Mouse (Mus musculus) cerebellum, adult (tissue): Measurements from ENCODE around the gene H2afx.
"Not testable (repeated sequence)": the region's sequence is repeated elsewhere in the genome, so short reads cannot be mapped to it uniquely, and the experiment has no call there.

Experiments used
- ATAC-seq: cut with Nextera tagmentation; 2 replicates; pipeline ENCODE4 v1.9.2; 2017; ENCODE audit warnings: mild to moderate bottlenecking, moderate library complexity, mixed read lengths; ENCODE audit not compliant: insufficient number of reproducible peaks, low FRiP score, low TSS enrichment

Gene H2afx

DNA sequence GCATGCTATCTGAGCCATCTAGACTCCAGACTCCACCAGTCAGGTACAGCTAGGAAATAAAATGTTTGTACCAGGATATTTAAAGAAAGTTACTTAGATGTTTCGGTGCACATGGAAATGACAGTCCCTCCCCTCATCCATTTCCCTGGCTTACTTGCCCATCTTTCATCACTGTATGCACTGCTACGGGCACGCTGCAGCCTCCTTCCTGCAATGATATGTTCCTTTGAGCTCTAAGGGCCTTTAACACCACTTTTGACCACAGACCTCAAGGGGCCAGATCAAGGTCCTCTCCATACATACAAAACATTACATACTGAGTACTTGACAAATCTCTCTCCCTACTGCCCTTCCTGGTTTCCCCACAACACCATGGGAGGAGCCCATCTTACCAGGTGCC, 2.5 kb downstream of the H2afx start:
- ATAC-seq, result no peak

DNA sequence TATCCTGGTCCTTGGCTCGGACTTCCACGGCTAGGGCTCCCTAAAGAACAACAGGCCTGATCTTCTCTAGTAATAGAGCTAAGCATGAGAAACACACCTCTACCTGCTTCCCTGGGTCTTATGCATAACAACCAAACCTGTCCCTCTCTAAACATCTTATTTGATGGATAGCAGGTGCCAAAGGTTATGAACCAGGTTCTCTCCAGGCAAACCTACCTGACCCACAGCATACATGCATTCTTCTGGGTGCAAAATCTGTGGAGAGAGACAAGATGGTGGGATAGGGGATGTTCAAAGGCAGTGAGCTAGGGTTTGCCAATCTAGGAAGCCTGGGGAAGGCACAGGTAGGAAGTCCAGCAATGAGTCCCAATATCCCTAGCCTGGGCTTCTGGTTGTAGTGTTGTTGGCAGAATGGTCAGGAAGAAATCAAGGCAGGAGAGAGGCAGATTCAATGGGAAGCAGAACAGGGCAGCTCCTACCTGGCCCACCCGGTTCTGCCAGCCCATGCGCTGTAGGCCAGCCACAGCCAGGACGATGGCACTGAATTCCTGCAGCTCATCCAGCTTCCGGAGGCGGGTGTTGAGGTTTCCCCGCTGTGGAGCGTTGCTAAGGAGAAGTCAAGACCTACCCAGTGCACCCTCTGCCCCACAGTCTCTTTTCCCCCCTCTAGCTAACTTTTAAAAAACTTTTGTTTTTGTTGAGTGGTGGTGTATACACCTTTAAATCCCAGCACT, 3.1 kb downstream of the H2afx start:
- ATAC-seq, result no peak

DNA sequence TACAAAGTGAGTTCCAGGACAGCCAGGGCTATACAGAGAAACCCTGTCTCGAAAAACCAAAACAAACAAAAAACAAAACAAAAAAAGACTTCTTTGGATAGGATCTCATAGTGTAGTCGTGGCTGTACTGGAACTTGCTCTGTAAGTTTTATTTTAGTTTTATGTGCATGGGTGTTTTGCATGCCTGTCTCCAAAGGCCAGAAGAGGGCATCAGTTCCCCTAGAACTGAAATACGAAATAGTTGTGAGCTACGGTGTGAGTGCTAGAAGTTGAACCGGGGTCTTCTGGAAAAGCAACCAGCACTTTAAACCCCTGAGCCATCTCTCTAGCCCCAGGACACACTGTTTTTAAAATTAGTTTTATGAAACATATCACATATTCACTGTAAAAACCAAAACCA, 4.1 kb downstream of the H2afx start:
- no peak for ATAC-seq

DNA sequence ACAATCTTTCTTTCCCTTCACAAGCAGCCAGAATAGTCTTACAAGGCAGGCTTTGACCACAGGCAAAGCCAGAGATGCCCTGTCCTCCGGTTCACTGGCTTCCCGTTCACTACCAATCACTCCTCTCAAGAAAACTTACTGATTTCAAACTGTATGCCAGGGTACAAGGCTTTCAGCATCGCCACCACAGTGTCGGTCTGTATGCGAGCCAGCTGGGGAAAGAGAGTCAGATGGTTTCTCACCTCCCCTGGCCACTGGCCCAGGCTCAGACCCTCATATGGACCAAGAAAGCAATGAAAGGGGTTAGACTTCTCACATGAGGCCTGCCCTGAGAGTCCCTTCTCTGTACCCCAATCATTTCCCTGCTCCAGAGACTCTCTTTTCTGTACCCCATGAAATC, 7.0 kb downstream of the H2afx start:
- no peak for ATAC-seq

DNA sequence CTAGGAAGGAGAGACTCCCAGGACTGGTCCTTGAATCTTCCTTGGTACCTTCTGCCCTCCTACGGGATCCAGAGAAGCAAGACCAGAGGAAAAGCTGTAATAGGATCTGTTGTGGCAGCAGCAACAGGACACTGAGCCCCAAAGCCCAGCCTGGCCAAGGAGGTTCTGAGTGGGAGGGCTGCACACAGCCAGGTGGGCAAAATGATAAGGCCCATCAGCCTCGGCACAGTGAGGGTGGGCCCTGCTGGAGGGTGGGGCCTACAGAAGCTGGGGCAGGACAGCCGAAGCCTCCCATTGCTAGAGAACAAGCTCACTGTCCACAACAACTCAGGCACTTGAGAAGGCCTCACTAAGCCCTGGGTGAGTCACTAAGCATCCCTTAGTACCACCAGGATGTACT, 7.7 kb downstream of the H2afx start:
- ATAC-seq, result no peak

DNA sequence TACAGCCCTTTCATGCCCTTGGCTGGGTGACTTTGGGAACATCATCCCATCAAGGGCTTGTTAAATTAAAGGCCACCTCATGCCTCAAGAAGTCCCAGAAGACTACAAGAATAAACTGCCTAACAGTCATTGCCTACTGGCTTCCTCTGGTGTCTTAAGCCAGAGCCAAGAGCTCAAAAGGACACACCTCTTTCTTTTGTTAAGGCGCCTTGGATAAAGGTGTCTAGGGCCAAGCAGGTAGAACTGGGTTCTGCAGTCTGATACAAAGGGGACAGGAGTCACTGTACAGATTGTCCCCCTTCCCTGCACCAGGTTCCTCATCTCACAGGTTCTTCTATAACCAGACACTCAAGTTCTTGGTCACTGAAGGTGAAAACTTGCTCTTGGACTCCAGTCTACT, 8.1 kb downstream of the H2afx start:
- ATAC-seq, result no peak

DNA sequence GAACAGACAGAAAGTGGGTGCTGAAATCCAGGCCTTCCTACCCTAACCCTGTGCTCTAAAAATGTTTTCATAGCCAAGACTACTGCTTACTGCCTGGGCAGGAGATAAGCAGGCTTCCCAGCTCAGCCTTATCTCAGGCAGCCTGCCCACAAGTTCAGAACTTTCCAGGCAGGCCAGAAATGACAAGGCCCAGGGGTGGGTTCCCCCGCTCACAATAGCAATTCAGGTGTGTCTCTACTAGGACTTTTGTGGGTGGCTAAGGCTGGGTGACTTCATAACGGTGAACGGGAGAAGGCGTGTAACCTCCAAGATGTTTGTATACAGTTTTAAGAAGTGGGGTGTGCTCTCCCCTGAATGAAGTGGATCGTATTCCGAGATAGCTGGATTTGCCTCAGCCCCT, 8.8 kb downstream of the H2afx start:
- ATAC-seq, result no peak

DNA sequence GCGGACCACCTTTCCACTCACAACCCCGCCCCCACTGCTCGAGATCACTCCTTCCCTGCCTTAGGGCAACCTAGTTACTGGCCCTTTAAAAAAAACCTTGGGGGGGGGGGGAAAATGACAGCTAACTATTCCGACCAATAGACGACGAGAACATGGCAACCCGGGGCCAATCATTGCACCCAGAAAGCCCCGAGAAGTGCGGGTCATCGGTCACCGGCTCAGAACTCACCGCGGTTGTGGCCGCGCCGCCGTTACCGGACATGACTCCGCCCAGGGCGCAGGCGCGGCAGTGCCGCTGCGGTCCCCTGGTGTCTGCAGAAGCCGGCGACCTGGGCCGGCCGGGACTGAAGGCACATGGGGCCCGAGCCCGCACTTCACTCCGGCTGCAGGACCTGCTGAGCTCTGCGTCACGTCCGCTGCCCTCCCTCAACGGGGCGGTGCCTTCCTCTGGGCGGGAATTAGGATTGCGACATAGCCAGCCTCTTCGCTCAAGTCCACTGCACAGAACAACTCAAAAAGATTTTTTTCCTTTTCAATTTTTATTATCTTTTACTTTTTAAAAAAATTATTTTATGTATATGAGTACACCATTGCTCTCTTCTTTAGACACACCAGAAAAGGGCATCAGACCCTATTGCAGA, 9.4 kb downstream of the H2afx start, which contains the start of gene Hmbs:
TSS of gene Hmbs (minus strand) at position 448 of the 641 bp plus-strand sequence.
- ATAC-seq, result peak; percentile 88

DNA sequence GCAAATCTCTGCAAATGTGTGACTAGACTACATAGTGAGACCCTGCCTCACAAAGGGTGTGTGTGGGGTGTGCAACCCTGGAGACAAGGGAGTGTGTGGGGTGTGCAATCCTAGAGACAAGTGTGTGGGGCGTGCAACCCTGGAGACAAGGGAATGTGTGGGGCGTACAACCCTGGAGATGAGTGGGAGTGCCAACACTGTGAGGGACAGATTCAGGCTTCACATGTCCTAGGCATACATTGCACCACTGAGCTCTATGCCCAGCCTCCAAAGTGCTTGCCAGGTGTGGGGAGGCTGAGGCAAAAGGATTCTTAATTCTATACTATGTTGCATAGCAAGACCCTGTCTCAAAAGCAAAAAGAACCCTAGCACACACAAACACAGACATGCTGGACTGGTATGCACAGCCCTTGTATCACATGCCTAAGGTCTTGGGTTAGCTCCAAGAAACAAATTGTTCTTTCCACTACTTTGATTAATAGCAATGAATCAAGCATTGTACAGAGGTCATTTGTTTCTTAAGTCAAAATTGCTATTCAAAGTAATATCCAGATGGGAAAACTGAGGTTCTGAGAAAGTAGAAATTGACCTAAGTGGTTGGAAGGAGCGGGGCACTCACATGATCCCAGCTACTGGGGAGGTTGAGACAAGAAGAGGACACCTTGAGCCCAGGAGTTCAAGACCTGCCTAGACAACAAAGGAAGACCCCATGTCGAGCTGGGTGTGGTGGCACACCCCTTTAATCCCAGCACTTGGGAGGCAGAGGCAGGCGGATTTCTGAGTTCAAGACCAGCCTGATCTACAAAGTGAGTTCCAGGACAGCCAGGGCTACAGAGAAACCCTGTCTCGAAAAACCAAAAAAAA, 11.3 kb downstream of the H2afx start:
- ATAC-seq, result no peak

DNA sequence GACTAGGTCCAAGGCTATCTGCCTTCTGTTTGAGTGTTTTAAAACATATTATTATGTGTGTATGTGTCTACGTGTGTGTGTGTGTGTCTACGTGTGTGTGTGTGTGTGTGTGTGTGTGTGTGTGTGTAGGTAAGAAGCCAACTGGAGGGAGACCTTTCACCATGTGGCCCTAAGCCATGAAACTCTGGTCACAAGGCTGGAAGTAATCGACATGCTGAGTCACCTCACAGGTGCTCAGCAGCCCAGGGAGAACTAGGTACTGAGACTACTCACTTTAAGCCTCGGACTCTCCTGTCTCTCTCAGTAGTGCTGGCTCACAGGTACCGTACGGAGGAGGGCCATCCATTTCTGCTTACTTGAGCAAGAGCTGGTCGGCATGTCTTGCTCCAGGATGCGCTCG, 12.7 kb downstream of the H2afx start:
- ATAC-seq, result no peak

DNA sequence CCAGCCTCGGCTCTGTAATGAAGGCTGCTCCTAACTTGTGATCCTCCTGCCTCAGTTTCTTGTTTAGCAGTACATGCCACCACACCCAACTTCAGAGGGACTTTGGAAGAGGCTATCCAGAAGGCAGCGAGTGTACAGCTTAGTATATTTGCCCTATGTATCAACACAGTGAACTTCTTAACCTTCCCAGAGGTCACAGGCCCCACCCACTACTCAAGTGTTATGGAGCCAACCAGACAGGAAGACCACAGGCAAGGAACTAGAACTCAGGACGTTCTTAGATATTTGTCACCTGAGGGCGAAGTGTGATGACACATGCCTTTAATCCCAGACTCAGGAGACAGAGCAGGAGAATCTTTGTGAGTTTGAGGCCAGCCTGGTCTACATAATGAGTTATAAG, 13.1 kb downstream of the H2afx start:
- ATAC-seq, result no peak

DNA sequence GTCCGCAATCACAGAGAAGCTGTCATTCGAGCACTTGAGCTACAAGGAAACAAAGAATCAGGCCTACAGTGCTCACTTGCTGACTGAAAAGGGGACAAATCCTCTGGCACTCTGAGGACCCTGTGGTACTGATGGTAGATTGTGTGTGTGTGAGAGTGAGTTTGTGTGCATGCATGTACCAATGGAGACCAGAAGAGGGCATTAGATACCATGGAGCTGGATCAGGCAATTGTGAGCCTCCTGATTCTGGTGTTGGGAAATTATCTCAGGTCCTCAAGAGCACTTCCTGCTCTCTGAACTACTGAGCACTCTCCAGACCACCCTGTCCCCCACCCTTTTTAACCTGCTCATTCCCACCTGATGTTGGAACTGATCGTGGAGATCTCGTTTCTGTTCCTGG, 14.1 kb downstream of the H2afx start:
- ATAC-seq, result no peak

DNA sequence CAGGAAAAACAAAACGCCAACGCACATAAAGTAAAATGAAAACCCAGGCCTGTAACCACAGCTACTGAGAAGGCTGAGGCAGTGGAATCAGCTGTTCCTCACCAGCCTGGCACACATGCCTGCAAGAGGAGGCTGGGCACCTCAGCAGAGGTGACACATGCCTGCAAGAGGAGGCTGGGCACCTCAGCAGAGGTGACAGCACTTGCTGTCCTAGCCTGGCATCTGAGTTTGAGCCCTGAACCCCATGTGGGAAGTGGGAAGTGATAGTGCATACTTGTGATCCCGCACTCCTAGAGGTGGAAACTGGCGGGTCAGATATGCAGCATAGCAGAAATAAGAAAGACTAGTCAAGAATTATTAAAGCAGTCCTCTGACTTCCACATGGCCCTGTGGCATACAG, 16.9 kb downstream of the H2afx start:
- no peak for ATAC-seq

DNA sequence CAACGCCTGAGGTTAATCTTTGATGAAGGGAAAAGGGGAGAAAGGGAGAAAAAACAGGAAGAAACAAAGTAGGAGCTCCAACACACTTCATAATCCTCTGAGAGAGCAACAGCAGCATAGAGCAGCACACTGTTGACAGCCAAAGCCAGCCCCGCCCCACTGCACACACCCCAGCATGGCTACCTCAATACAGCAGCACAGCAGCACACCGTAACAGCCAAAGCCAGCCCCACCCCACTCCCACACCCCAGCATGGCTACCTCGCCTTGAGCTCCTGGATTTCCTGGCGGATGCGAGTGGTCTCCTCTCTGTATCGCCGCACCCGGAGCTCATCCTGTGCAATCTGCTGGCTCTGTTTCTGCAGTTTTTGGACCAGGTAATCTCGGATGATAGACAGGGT, 17.8 kb downstream of the H2afx start:
- ATAC-seq, result no peak

DNA sequence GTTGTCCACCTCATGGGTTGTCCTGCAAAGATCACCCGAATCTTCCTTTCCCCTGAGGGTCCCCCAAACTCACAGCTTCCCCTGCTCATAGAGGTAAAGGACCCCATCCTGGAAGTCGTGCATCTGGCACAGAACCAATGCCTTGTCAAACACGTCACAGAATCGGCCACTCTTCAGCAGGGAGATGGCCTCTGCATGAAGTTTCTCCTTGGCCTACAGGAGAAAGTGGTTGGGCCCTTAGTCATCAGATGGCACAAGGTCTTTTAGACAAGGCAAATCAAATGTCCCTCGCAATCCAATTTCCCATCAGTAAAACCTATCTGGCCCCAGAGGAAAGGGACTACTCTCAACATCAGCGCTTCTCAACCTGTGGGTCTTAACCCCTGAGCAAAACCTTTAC, 18.6 kb downstream of the H2afx start:
- no peak for ATAC-seq

DNA sequence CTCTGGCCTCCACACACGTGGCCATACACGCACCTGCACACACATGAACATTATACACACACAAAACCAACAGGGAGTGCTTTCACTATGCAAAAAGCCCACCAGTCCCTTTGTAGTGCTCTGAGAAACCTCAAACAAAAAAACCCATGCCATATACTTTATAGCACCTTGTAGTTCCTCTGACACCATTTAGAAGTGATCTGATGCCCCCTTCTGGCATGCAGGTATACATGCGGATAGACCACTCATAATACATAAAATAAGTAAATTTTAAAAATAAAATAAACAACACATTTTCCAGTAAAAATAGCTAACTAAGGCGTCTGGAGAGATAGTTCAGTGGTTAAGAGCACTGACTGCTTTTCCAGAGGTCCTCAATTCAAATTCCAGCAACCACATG, 22.7 kb downstream of the H2afx start:
- ATAC-seq, result no peak

DNA sequence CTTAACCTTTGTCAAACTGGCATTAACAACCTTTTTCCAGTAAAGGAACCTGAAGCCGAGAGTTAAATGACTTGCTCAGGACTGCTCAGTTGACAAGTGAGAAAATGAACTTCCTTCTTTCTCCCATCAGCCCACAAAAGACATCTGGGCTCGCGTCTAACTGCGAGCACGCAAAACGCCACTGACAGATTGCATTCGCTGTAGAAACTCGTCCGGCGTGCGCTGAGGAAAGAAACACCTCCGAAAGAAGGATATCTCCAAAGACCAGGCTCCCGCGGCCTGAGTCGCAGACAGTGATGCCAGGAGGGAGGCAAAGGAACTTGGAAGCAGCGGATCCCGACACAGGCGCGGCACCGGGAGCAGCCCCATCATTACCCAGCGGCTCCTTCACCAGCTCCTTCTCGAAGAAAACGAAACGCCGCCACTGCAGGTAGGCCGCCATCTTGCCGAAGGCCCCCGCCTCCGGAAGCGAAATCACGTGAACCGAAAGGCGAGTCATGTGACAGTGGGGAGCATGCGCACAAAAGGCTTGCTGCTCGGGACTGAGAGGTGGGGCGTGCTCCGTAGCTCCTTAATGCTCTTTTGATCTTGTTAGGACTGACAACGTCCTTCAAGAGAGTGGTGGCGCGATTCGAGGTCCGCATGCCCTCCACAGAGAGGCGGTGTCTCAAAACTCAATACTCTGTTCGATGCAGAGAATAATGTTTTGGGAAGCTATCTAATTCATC, 26.9 kb downstream of the H2afx start, which contains the start of gene Vps11:
TSS of gene Vps11 (minus strand) at position 481 of the 728 bp plus-strand sequence.
- ATAC-seq, result peak; percentile 70; the same call in 1 of the 2 replicates

DNA sequence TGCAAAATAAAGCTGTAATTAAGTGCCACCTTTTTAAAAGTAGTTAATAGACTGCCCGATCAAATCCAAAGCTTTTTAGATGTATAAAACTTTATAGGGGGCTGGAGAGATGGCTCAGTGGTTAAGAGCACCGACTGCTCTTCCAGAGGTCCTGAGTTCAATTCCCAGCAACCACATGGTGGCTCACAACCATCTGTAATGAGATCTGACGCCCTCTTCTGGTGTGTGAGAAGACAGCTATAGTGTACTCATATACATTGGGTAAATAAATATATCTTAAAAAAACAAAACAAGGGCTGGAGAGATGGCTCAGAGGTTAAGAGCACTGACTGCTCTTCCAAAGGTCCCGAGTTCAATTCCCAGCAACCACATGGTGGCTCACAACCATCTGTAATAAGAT, 27.4 kb downstream of the H2afx start:
- not testable (repeated sequence) for ATAC-seq

DNA sequence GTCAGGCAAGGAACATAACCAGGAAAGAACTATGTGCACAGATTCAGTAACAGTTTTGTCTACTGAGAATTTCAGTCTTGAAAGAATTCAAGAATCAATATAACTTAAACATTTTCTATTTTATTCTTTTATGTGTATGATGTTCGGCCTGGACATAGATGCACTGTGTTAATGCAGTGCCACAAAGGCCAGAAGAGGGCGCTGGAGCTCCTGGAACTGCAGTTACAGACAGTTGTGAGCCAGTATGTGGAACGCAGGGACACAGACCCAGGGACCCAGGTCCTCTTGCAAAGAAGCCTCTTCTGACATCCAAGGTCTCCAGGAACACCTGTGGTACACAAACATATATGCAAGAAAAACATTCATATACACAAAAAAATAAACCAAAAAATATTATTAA, 30.0 kb downstream of the H2afx start:
- no peak for ATAC-seq

DNA sequence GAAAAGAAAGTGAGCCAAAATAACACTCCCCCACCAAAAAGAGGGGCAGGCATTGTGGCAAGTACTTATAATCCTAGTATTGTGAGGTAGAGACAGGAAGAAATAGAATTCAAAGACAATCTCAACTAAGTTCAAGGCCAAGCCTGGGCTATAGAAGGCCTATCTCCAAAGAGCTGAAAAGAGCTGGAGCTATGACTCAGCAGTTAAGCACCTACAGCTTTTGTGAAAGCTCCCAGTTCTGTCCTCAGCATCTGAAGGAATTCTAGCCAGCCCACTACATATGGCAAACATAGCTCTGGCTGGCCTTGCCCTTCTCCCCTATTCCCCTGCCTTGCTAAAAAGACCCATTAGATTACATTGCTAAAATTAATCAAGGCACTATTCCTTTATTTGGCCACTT, 38.9 kb downstream of the H2afx start:
- no peak for ATAC-seq

DNA sequence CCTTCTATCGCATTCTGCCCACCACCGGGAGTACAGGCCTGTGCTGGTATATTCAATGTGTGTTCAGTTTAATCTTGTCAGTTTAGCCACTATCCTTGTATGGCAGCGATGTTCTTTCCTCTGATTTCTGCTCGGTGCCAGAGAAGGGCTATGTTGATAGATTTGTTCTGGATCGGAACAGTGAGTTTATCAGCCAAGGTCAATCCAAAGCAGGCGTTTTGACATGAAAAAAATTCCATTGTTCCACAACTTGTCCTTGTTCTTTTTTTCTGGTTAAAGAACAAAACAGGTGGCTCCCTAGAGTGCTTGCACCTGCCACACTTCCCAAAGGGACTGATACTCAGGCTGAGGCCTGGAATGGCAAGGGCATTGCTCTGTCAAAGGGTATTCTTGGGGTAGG, 41.6 kb downstream of the H2afx start:
- no peak for ATAC-seq
